Mouse (Mus musculus) myocyte (in vitro differentiated cells): ENCODE measurements around the gene Gm20431. TPM values are rescaled to one million over a fixed set of nuclear protein-coding genes. Genes with fewer than 3 reads are reported as not detected.

Source experiments
- H3K27me3 ChIP-seq: one replicate; pipeline ENCODE4 v1.6.1; 2011; ENCODE audit not compliant: control insufficient read depth, insufficient read depth, insufficient read length
- H3K36me3 ChIP-seq: one replicate; pipeline ENCODE4 v1.6.1; 2011; ENCODE audit not compliant: control insufficient read depth, insufficient read depth
- H3K4me2 ChIP-seq: one replicate; pipeline ENCODE4 v1.6.1; 2011; ENCODE audit warnings: low read depth, control low read depth
- H3K4me3 ChIP-seq: one replicate; pipeline ENCODE4 v1.5.1; 2011; ENCODE audit warnings: mild to moderate bottlenecking, control low read depth, moderate library complexity
- H3K79me2 ChIP-seq: one replicate; pipeline ENCODE4 v1.6.1; 2011; ENCODE audit not compliant: control insufficient read depth, insufficient read depth
- H3ac ChIP-seq: one replicate; pipeline ENCODE4 v1.6.1; 2011; ENCODE audit not compliant: control insufficient read depth, insufficient read length
- CEBPB ChIP-seq: IDR thresholded peaks from 2 replicates; pipeline ENCODE4 v1.6.1; 2011; ENCODE audit warnings: mild to moderate bottlenecking, moderate library complexity; ENCODE audit not compliant: poor library complexity, insufficient read depth, severe bottlenecking
- E2F4 ChIP-seq: IDR thresholded peaks from one replicate; pipeline ENCODE4 v1.6.1; 2011; ENCODE audit warnings: mild to moderate bottlenecking, control low read depth, moderate library complexity; ENCODE audit not compliant: insufficient read depth
- MAX ChIP-seq: IDR thresholded peaks from one replicate; pipeline ENCODE4 v1.6.1; 2011; ENCODE audit warnings: low read depth, mild to moderate bottlenecking, control low read depth
- MYOD1 ChIP-seq, 3 experiments: IDR thresholded peaks; one replicate each; pipeline ENCODE4 v1.6.1; 2011; ENCODE audit warnings: control low read depth in 2 of 3, low read depth in 2 of 3, mild to moderate bottlenecking in 2 of 3, moderate library complexity in 1 of 3; ENCODE audit not compliant: insufficient read length in 2 of 3, control insufficient read depth in 1 of 3
- MYOG ChIP-seq, 3 experiments: IDR thresholded peaks; one replicate each; pipeline ENCODE4 v1.6.1; 2011; ENCODE audit warnings: control low read depth in 2 of 3, low read depth in 2 of 3, mild to moderate bottlenecking in 2 of 3; ENCODE audit not compliant: insufficient read length in 2 of 3, control insufficient read depth in 1 of 3, insufficient read depth in 1 of 3
- POLR2A ChIP-seq: IDR thresholded peaks from one replicate; pipeline ENCODE4 v1.6.1; 2011; ENCODE audit warnings: low read depth, mild to moderate bottlenecking, control low read depth, moderate library complexity; ENCODE audit not compliant: insufficient read length
- POLR2AphosphoS2 ChIP-seq: IDR thresholded peaks from one replicate; pipeline ENCODE4 v1.6.1; 2011; ENCODE audit warnings: low read depth, control low read depth; ENCODE audit not compliant: insufficient read length
- REST ChIP-seq: IDR thresholded peaks from one replicate; pipeline ENCODE4 v1.6.1; 2011; ENCODE audit warnings: mild to moderate bottlenecking, control low read depth, moderate library complexity; ENCODE audit not compliant: insufficient read depth, insufficient read length
- SRF ChIP-seq: IDR thresholded peaks from one replicate; pipeline ENCODE4 v1.6.1; 2011; ENCODE audit warnings: low read depth; ENCODE audit not compliant: control insufficient read depth, insufficient read length
- TCF12 ChIP-seq: IDR thresholded peaks from one replicate; pipeline ENCODE4 v1.6.1; 2011; ENCODE audit warnings: mild to moderate bottlenecking, control low read depth; ENCODE audit not compliant: poor library complexity, insufficient read depth, severe bottlenecking
- TCF3 ChIP-seq: IDR thresholded peaks from one replicate; pipeline ENCODE4 v1.6.1; 2011; ENCODE audit warnings: low read depth, control low read depth; ENCODE audit not compliant: insufficient read length
- USF1 ChIP-seq: IDR thresholded peaks from one replicate; pipeline ENCODE4 v1.6.1; 2011; ENCODE audit warnings: low read depth, mild to moderate bottlenecking, control low read depth, moderate library complexity
- polyA plus RNA-seq: library from polyadenylated mRNA; unstranded; fragments of >200 nt; fragmentation: generic; extraction: Trizol; gene quantifications from one replicate; pipeline ENCODE4 v1.2.1, GENCODE M21; 2012; ENCODE audit warnings: missing spikeins

The Gm20431 gene
- polyA plus RNA-seq, 1 experiment, result 9.2 TPM

DNA sequence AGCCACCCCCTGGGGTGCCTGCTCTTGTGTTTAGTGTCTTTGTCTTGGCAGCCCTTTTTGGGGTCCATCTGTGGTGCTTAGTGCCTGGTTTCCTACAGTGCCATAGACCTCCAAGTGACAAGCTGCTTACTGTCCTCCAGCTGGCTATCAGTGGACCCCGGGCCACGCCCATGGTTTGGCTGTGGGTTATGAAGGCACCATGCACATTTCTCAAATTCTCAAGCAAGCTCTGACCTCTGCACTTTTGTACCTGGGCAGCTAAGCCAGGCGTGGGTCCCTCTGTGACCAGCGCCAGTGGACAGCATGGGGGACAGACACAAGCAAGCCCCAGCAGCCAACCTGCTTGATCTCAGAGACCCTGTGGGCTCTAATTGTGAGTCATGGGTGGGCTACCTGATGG lies 43.1 kb upstream of the Gm20431 start:
- Histone ChIP-seq H3K79me2 (no peaks in the 10 kb centered on the region), H3K27me3 (no peaks in the 10 kb centered on the region), H3K4me3 (no peak overlapping the region), H3K4me2 (no peak overlapping the region), H3ac (no peak overlapping the region), H3K36me3 (no peaks in the 10 kb centered on the region)
- TF ChIP-seq POLR2AphosphoS2 (no peak), SRF (no peak), REST (no peak), CEBPB (no peak), MYOD1 (IDR thresholded peaks at IDR 0.05; ENCODE audit: control insufficient read depth in 1 of 3, insufficient read length in 2 of 3, low read depth in 2 of 3) (no peak), TCF12 (no peak), USF1 (no peak), MYOG (IDR thresholded peaks at IDR 0.05; ENCODE audit: control insufficient read depth in 1 of 3, insufficient read depth in 1 of 3, insufficient read length in 2 of 3, low read depth in 2 of 3) (no peak), TCF3 (no peak), POLR2A (no peak), MAX (no peak), E2F4 (no peak)

DNA sequence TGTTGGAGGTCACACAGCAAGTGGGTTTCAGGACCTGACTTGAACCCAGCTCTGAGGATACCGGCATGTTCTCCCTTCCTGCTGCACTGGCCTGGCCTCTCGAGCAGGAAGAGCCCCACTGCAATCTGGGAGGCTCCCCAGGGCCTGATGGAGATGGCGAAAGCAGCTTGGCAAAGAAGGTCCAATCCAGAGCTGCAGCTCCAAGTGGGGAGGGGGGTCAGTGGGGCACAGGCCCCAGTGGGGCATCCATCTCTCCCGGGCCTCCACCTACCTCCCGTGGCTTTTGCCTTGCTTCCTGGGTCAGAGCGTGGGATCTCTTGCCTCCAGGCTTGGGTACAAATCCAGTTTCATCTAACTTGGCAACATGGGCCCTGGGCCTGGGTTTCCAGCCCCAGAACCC lies 40.8 kb upstream of the Gm20431 start:
- TF ChIP-seq SRF, result no peak
- TF ChIP-seq TCF3, result no peak
- TF ChIP-seq CEBPB, result no peak
- no peak for TF ChIP-seq REST
- TF ChIP-seq USF1, result no peak
- TF ChIP-seq MYOG (IDR thresholded peaks at IDR 0.05; ENCODE audit: control insufficient read depth in 1 of 3, insufficient read depth in 1 of 3, insufficient read length in 2 of 3, low read depth in 2 of 3), result no peak
- TF ChIP-seq POLR2AphosphoS2, result no peak
- no peak for TF ChIP-seq E2F4
- TF ChIP-seq POLR2A, result no peak
- TF ChIP-seq MYOD1 (IDR thresholded peaks at IDR 0.05; ENCODE audit: control insufficient read depth in 1 of 3, insufficient read length in 2 of 3, low read depth in 2 of 3), result no peak
- no peak for TF ChIP-seq MAX
- TF ChIP-seq TCF12, result no peak
- no peaks in the 10 kb centered on the region for H3K27me3 ChIP-seq
- no peaks in the 10 kb centered on the region for H3K36me3 ChIP-seq
- no peak overlapping the region for H3K4me3 ChIP-seq
- H3K4me2 ChIP-seq, result no peak overlapping the region
- no peak overlapping the region for H3ac ChIP-seq
- no peaks in the 10 kb centered on the region for H3K79me2 ChIP-seq

DNA sequence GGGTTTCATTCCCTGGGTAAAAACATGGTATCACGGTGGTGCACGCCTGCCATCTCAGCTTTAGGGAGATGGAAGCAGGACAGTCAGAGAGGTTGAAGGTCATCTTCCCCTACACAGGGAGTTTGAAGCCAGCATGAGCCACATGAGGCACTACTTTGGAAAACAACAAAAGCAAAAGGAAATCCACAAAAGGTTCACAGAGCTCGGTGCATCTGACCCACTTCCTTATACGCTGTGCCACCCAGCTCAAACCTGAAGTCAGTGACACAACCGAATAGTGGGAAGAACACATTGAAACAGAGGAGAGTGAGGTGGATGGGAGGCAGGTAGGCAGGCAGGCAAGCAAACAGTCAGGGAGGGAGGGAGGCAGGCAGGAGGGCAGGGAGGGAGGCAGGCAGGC lies 40.2 kb upstream of the Gm20431 start:
- H3K27me3 ChIP-seq, result no peaks in the 10 kb centered on the region
- no peaks in the 10 kb centered on the region for H3K79me2 ChIP-seq
- no peaks in the 10 kb centered on the region for H3K36me3 ChIP-seq
- no peak overlapping the region for H3K4me2 ChIP-seq
- no peak overlapping the region for H3K4me3 ChIP-seq
- TF ChIP-seq REST (no peak), MYOD1 (IDR thresholded peaks at IDR 0.05; ENCODE audit: control insufficient read depth in 1 of 3, insufficient read length in 2 of 3, low read depth in 2 of 3) (no peak), MYOG (IDR thresholded peaks at IDR 0.05; ENCODE audit: control insufficient read depth in 1 of 3, insufficient read depth in 1 of 3, insufficient read length in 2 of 3, low read depth in 2 of 3) (no peak), POLR2AphosphoS2 (no peak), SRF (no peak), POLR2A (no peak), CEBPB (no peak), TCF12 (no peak), MAX (no peak)
- H3ac ChIP-seq, result no peak overlapping the region

DNA sequence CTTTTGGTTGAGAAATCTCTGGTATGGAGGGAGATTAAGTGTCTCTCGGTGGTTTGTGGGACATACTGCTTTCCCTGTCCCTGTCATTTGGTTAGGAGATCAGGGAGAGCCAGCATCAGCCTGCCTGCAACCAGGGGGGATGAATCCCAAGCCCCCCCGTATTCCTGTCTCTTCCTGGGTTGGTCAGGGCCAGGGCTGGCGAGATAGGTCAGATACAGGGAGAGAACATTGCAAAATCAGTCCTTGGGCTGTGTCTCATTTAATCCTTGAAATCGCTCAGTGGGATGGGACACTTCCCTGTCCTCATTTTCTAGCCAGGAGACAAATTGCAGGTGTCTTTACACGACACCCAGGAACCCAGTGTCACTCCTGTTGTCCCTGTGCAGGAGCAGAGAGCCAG lies 38.7 kb upstream of the Gm20431 start:
- no peak for TF ChIP-seq POLR2AphosphoS2
- no peak for TF ChIP-seq MYOG (IDR thresholded peaks at IDR 0.05; ENCODE audit: control insufficient read depth in 1 of 3, insufficient read depth in 1 of 3, insufficient read length in 2 of 3, low read depth in 2 of 3)
- no peak for TF ChIP-seq TCF3
- no peak for TF ChIP-seq SRF
- TF ChIP-seq TCF12, result no peak
- no peak for TF ChIP-seq CEBPB
- TF ChIP-seq USF1, result no peak
- TF ChIP-seq MAX, result no peak
- no peak for TF ChIP-seq E2F4
- no peak for TF ChIP-seq POLR2A
- no peak for TF ChIP-seq REST
- no peak for TF ChIP-seq MYOD1 (IDR thresholded peaks at IDR 0.05; ENCODE audit: control insufficient read depth in 1 of 3, insufficient read length in 2 of 3, low read depth in 2 of 3)
- H3K4me2 ChIP-seq, result no peak overlapping the region
- H3ac ChIP-seq, result no peak overlapping the region
- no peak overlapping the region for H3K4me3 ChIP-seq
- no peaks in the 10 kb centered on the region for H3K79me2 ChIP-seq
- H3K27me3 ChIP-seq, result no peaks in the 10 kb centered on the region
- H3K36me3 ChIP-seq, result no peaks in the 10 kb centered on the region
